Mouse (Mus musculus) neural tube, embryonic 12.5 days (tissue): Measurements from ENCODE around the gene Agpat4. TPM values are rescaled to one million over a fixed set of nuclear protein-coding genes. Genes with fewer than 3 reads are reported as not detected.

Experiments used
- ATAC-seq: fragments of 200-750 bp; cut with Nextera tagmentation; 2 replicates; pipeline ENCODE4 v1.8.0; 2017; ENCODE audit warnings: low read depth, mild to moderate bottlenecking, moderate TSS enrichment, moderate library complexity; ENCODE audit not compliant: low FRiP score
- H3K27ac ChIP-seq: fragments of 300-500 bp; sonication (generic); 2 replicates; pipeline ENCODE4 v1.5.1; 2016
- H3K27me3 ChIP-seq: fragments of 300-500 bp; sonication (generic); replicated peaks from 2 replicates; pipeline ENCODE4 v1.6.1; 2016; ENCODE audit warnings: mild to moderate bottlenecking
- H3K36me3 ChIP-seq: fragments of 300-500 bp; sonication (generic); 2 replicates; pipeline ENCODE4 v1.6.1; 2016; ENCODE audit warnings: mild to moderate bottlenecking
- H3K4me1 ChIP-seq: fragments of 300-500 bp; sonication (generic); 2 replicates; pipeline ENCODE4 v1.6.1; 2016
- H3K4me2 ChIP-seq: fragments of 300-500 bp; sonication (generic); replicated peaks from 2 replicates; pipeline ENCODE4 v1.6.1; 2016; ENCODE audit warnings: mild to moderate bottlenecking
- H3K4me3 ChIP-seq: fragments of 300-500 bp; sonication (generic); 2 replicates; pipeline ENCODE4 v1.5.1; 2016
- H3K9ac ChIP-seq: fragments of 300-500 bp; sonication (generic); 2 replicates; pipeline ENCODE4 v1.6.1; 2016; ENCODE audit warnings: mild to moderate bottlenecking
- H3K9me3 ChIP-seq: fragments of 300-500 bp; sonication (generic); 2 replicates; pipeline ENCODE4 v1.6.1; 2016; ENCODE audit warnings: mild to moderate bottlenecking
- WGBS: fragments of 180-500 bp; shearing (Covaris S2); methylation state at CpG from one replicate; pipeline ENCODE4 v1.1.7; 2016; 5-methylcytosine and 5-hydroxymethylcytosine counted together
- polyA plus RNA-seq: library from polyadenylated mRNA; unstranded; fragments of >200 nt; fragmentation: Nextera tagmentation; extraction: Ambion mirVana; gene quantifications from 2 replicates; pipeline ENCODE4 v1.2.1, GENCODE M21; 2016

The Agpat4 gene
- polyA plus RNA-seq, 1 experiment from 2014 or later: 41.5 TPM

- Histone ChIP-seq H3K36me3 (no peaks in the 10 kb centered on the region), H3K4me1 (peaks cover 11% of the 10 kb centered on the region; the same call in 1 of the 2 replicates), H3K4me3 (no peak overlapping the region), H3K9ac (no peak overlapping the region), H3K27ac (no peak overlapping the region), H3K4me2 (no peak overlapping the region), H3K27me3 (no peaks in the 10 kb centered on the region), H3K9me3 (no peaks in the 10 kb centered on the region)
- WGBS: 82% methylated on average over 5 of the region's 5 CpGs
- ATAC-seq: no peak
Measured at GRCm38 (mm10) chr17:12182702-12183485, 64.4 kb downstream of the Agpat4 start.

- Histone ChIP-seq H3K36me3 (no peaks in the 10 kb centered on the region), H3K27ac (no peak overlapping the region), H3K9ac (no peak overlapping the region), H3K27me3 (no peaks in the 10 kb centered on the region), H3K4me3 (no peak overlapping the region), H3K4me2 (no peak overlapping the region), H3K4me1 (peaks cover 7% of the 10 kb centered on the region; the same call in 1 of the 2 replicates), H3K9me3 (no peaks in the 10 kb centered on the region)
- WGBS: 81% methylated on average over 8 of the region's 8 CpGs
- no peak for ATAC-seq
Measured at GRCm38 (mm10) chr17:12184283-12184682, 65.8 kb downstream of the Agpat4 start.

- Histone ChIP-seq H3K27ac (no peak overlapping the region), H3K4me3 (no peak overlapping the region), H3K9ac (no peak overlapping the region), H3K4me2 (no peak overlapping the region), H3K9me3 (no peaks in the 10 kb centered on the region), H3K4me1 (peaks cover 7% of the 10 kb centered on the region; the same call in 1 of the 2 replicates), H3K36me3 (no peaks in the 10 kb centered on the region), H3K27me3 (no peaks in the 10 kb centered on the region)
- ATAC-seq: no peak
- WGBS: 96% methylated on average over 4 of the region's 4 CpGs
Measured at GRCm38 (mm10) chr17:12185855-12186254, 67.4 kb downstream of the Agpat4 start.

- Histone ChIP-seq H3K4me3 (no peak overlapping the region), H3K9ac (no peak overlapping the region), H3K4me2 (no peak overlapping the region), H3K27ac (no peak overlapping the region), H3K27me3 (no peaks in the 10 kb centered on the region), H3K9me3 (no peaks in the 10 kb centered on the region), H3K36me3 (no peaks in the 10 kb centered on the region), H3K4me1 (peaks cover 7% of the 10 kb centered on the region; the same call in 1 of the 2 replicates)
- 87% methylated on average over 3 of the region's 3 CpGs for WGBS
- no peak for ATAC-seq
Measured at GRCm38 (mm10) chr17:12186341-12186740, 67.8 kb downstream of the Agpat4 start.

GRCm38 (mm10) chr17:12187782-12188181, 69.3 kb downstream of the Agpat4 start:
- H3K4me1 ChIP-seq: peaks cover 7% of the 10 kb centered on the region; the same call in 1 of the 2 replicates
- no peak overlapping the region for H3K27ac ChIP-seq
- H3K9me3 ChIP-seq: no peaks in the 10 kb centered on the region
- no peak for ATAC-seq
- no peak overlapping the region for H3K4me3 ChIP-seq
- 71% methylated on average over 1 of the region's 1 CpGs for WGBS
- no peak overlapping the region for H3K4me2 ChIP-seq
- H3K36me3 ChIP-seq: no peaks in the 10 kb centered on the region
- H3K27me3 ChIP-seq: no peaks in the 10 kb centered on the region
- H3K9ac ChIP-seq: no peak overlapping the region

- ATAC-seq: no peak
- 68% methylated on average over 5 of the region's 5 CpGs for WGBS
- Histone ChIP-seq H3K27me3 (no peaks in the 10 kb centered on the region), H3K27ac (no peak overlapping the region), H3K9me3 (no peaks in the 10 kb centered on the region), H3K9ac (peak overlapping the region; percentile 33; the same call in 1 of the 2 replicates), H3K4me1 (peaks cover 5% of the 10 kb centered on the region; the same call in 1 of the 2 replicates), H3K4me3 (no peak overlapping the region), H3K4me2 (no peak overlapping the region), H3K36me3 (peaks cover 9% of the 10 kb centered on the region)
Measured at GRCm38 (mm10) chr17:12195137-12195536, 76.6 kb downstream of the Agpat4 start.

GRCm38 (mm10) chr17:12195604-12196003, 77.1 kb downstream of the Agpat4 start:
- no peak for ATAC-seq
- WGBS: 82% methylated on average over 10 of the region's 10 CpGs

GRCm38 (mm10) chr17:12199933-12200332, 81.4 kb downstream of the Agpat4 start:
- no peak overlapping the region for H3K9ac ChIP-seq
- no peaks in the 10 kb centered on the region for H3K9me3 ChIP-seq
- no peak overlapping the region for H3K4me3 ChIP-seq
- no peak overlapping the region for H3K4me2 ChIP-seq
- H3K27ac ChIP-seq: no peak overlapping the region
- H3K27me3 ChIP-seq: no peaks in the 10 kb centered on the region
- peaks cover 21% of the 10 kb centered on the region for H3K4me1 ChIP-seq
- H3K36me3 ChIP-seq: peaks cover 9% of the 10 kb centered on the region
- 92% methylated on average over 4 of the region's 4 CpGs for WGBS
- no peak for ATAC-seq

More at GRCm38 (mm10) chr17:12195604-12196003, 77.1 kb downstream of the Agpat4 start:
- H3K4me3 ChIP-seq: no peak overlapping the region
- peaks cover 9% of the 10 kb centered on the region for H3K36me3 ChIP-seq
- no peaks in the 10 kb centered on the region for H3K9me3 ChIP-seq
- H3K4me2 ChIP-seq: no peak overlapping the region
- H3K27ac ChIP-seq: no peak overlapping the region
- peak overlapping the region; percentile 33; the same call in 1 of the 2 replicates for H3K9ac ChIP-seq
- H3K4me1 ChIP-seq: peaks cover 5% of the 10 kb centered on the region; the same call in 1 of the 2 replicates
- H3K27me3 ChIP-seq: no peaks in the 10 kb centered on the region

- H3K9me3 ChIP-seq: no peaks in the 10 kb centered on the region
- ATAC-seq: no peak
- H3K27me3 ChIP-seq: no peaks in the 10 kb centered on the region
- peaks cover 9% of the 10 kb centered on the region for H3K36me3 ChIP-seq
- H3K4me3 ChIP-seq: no peak overlapping the region
- H3K4me2 ChIP-seq: no peak overlapping the region
- H3K9ac ChIP-seq: no peak overlapping the region
- WGBS: 94% methylated on average over 1 of the region's 1 CpGs
- H3K27ac ChIP-seq: no peak overlapping the region
- peaks cover 28% of the 10 kb centered on the region for H3K4me1 ChIP-seq
Measured at GRCm38 (mm10) chr17:12201086-12201485, 82.6 kb downstream of the Agpat4 start.

GRCm38 (mm10) chr17:12203414-12203897, 85.0 kb downstream of the Agpat4 start:
- no peak overlapping the region for H3K9ac ChIP-seq
- peaks cover 44% of the 10 kb centered on the region for H3K4me1 ChIP-seq
- H3K27me3 ChIP-seq: no peaks in the 10 kb centered on the region
- 69% methylated on average over 15 of the region's 15 CpGs for WGBS
- no peaks in the 10 kb centered on the region for H3K9me3 ChIP-seq
- ATAC-seq: peak; percentile 27
- H3K4me2 ChIP-seq: no peak overlapping the region
- peaks cover 6% of the 10 kb centered on the region for H3K36me3 ChIP-seq
- no peak overlapping the region for H3K4me3 ChIP-seq
- no peak overlapping the region for H3K27ac ChIP-seq

DNA sequence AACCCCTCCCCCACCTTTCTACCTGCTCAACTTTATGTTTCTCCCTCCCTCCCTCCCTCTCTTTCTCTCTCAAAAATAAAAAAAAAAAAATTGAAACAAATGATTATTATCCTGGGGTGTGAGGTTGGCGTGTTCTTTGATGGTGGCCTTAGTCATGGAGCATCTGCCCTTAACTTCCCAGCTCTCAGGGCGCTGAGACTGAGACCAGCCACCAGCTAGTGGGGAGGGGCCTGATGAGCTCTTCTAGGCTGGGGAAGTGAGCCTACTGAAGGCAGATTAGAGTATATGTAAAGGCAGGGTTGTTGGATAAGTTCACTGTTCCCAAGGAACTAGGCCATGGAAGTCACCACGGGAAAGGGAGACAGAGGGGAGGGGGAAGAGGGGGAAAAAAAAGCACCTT, 85.7 kb downstream of the Agpat4 start:
- peaks cover 44% of the 10 kb centered on the region for H3K4me1 ChIP-seq
- no peak overlapping the region for H3K4me2 ChIP-seq
- H3K27ac ChIP-seq: no peak overlapping the region
- H3K36me3 ChIP-seq: peaks cover 2% of the 10 kb centered on the region; the same call in 1 of the 2 replicates
- no peak overlapping the region for H3K9ac ChIP-seq
- WGBS: 62% methylated on average over 3 of the region's 3 CpGs
- no peaks in the 10 kb centered on the region for H3K9me3 ChIP-seq
- no peaks in the 10 kb centered on the region for H3K27me3 ChIP-seq
- H3K4me3 ChIP-seq: no peak overlapping the region
- no peak for ATAC-seq

DNA sequence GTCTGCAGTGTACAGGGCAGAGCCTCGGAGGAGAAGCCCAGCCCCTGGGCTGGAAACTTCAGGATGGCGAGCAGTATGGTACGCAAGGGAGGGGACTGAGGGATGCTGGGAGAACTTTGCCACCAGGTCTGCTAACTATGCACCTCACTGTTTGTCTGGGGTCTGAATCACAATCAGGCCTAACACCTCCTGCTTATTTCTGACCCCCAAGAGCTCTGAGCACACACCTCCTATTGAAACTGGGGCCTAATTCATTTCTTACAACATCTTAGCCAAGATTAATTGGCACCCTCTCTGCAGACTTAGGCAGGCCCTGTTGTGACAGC, 86.1 kb downstream of the Agpat4 start:
- Histone ChIP-seq H3K4me3 (no peak overlapping the region), H3K9ac (no peak overlapping the region), H3K27ac (no peak overlapping the region), H3K9me3 (no peaks in the 10 kb centered on the region), H3K27me3 (no peaks in the 10 kb centered on the region), H3K4me2 (no peak overlapping the region), H3K36me3 (no peaks in the 10 kb centered on the region), H3K4me1 (peaks cover 44% of the 10 kb centered on the region)
- ATAC-seq: no peak
- 85% methylated on average over 3 of the region's 3 CpGs for WGBS
